Mouse (Mus musculus): ENCODE results near the gene Rnf113a2. TPM values are rescaled to one million over a fixed set of nuclear protein-coding genes. Genes with fewer than 3 reads are reported as not detected.
A peak's percentile ranks its signal among the peaks of the same experiment; 100 is the strongest.

The Rnf113a2 gene
- 17.1 and 20.8 TPM in 2 replicates for total RNA-seq (2021)
- long read RNA-seq, experiment 1, transcript Rnf113a2-201 (1 exons, 1,383 nt): major isoform, 19 of 19 reads
- long read RNA-seq, experiment 1, partial matches to known transcripts: 0 of 19 reads
- long read RNA-seq, experiment 1, other reads (novel, unspliced or antisense): 0 of 19 reads
- long read RNA-seq, experiment 2, transcript Rnf113a2-201 (1 exons, 1,383 nt): major isoform, 14 of 14 reads
- long read RNA-seq, experiment 2, partial matches to known transcripts: 0 of 14 reads
- long read RNA-seq, experiment 2, other reads (novel, unspliced or antisense): 0 of 14 reads

GRCm38 (mm10) chr12:84416834-84417604 lies at the start of gene Rnf113a2:
Gene Rnf113a2, plus strand, starts transcription at chr12:84417196.
- DNase-seq: peak; percentile 92

GRCm38 (mm10) chr12:84371647-84372046 lies 45.3 kb upstream of the Rnf113a2 start:
- no peak for DNase-seq

- no peak for DNase-seq
Observed at GRCm38 (mm10) chr12:84373831-84374481, 43.0 kb upstream of the Rnf113a2 start.

- DNase-seq: no peak
Observed at GRCm38 (mm10) chr12:84382369-84382768, 34.6 kb upstream of the Rnf113a2 start.

GRCm38 (mm10) chr12:84384644-84385081 lies 32.3 kb upstream of the Rnf113a2 start:
- DNase-seq: peak; percentile 75

- DNase-seq: no peak
Observed at GRCm38 (mm10) chr12:84385408-84385807, 31.6 kb upstream of the Rnf113a2 start.

- DNase-seq: no peak
Observed at GRCm38 (mm10) chr12:84388097-84388496, 28.9 kb upstream of the Rnf113a2 start.

- no peak for DNase-seq
Observed at GRCm38 (mm10) chr12:84388774-84389400, 28.1 kb upstream of the Rnf113a2 start.

- no peak for DNase-seq
Observed at GRCm38 (mm10) chr12:84390336-84390735, 26.7 kb upstream of the Rnf113a2 start.

- no peak for DNase-seq
Observed at GRCm38 (mm10) chr12:84392681-84393080, 24.3 kb upstream of the Rnf113a2 start.

- DNase-seq: no peak
Observed at GRCm38 (mm10) chr12:84393847-84394246, 23.1 kb upstream of the Rnf113a2 start.

- DNase-seq: no peak
Observed at GRCm38 (mm10) chr12:84396947-84397679, 19.9 kb upstream of the Rnf113a2 start.

- no peak for DNase-seq
Observed at GRCm38 (mm10) chr12:84397685-84398084, 19.3 kb upstream of the Rnf113a2 start.

GRCm38 (mm10) chr12:84398629-84399028 lies 18.4 kb upstream of the Rnf113a2 start:
- DNase-seq: no peak

GRCm38 (mm10) chr12:84399135-84399534 lies 17.9 kb upstream of the Rnf113a2 start:
- peak; percentile 16 for DNase-seq

GRCm38 (mm10) chr12:84399663-84400062 lies 17.3 kb upstream of the Rnf113a2 start:
- DNase-seq: peak; percentile 31

GRCm38 (mm10) chr12:84400068-84400467 lies 16.9 kb upstream of the Rnf113a2 start:
- peak; percentile 36 for DNase-seq

GRCm38 (mm10) chr12:84400653-84401052 lies 16.3 kb upstream of the Rnf113a2 start:
- peak; percentile 58 for DNase-seq

GRCm38 (mm10) chr12:84402923-84403322 lies 14.1 kb upstream of the Rnf113a2 start:
- no peak for DNase-seq

- DNase-seq: no peak
Observed at GRCm38 (mm10) chr12:84404541-84404940, 12.5 kb upstream of the Rnf113a2 start.

- DNase-seq: no peak
Observed at GRCm38 (mm10) chr12:84407259-84407658, 9.7 kb upstream of the Rnf113a2 start.

All from adrenal gland, postnatal 14 days (tissue).